Mouse (Mus musculus): ENCODE measurements around the gene Rnaseh2c. TPM values are rescaled to one million over a fixed set of nuclear protein-coding genes. Genes with fewer than 3 reads are reported as not detected.
A peak's percentile ranks its signal among the peaks of the same experiment; 100 is the strongest.

The Rnaseh2c gene
- polyA plus RNA-seq, 1 experiment from 2014 or later = 59.6 TPM

- Histone ChIP-seq H3K9ac (replicated peaks; ENCODE audit: low read depth) (no peak overlapping the region), H3K9me3 (ENCODE audit: low read length) (no peaks in the 10 kb centered on the region), H3K27me3 (replicated peaks; ENCODE audit: insufficient read depth, low read length) (no peaks in the 10 kb centered on the region), H3K4me3 (ENCODE audit: low read depth, low read length) (no peak overlapping the region), H3K27ac (ENCODE audit: low read length) (no peak overlapping the region), H3K4me2 (replicated peaks; ENCODE audit: low read depth, low read length) (no peak overlapping the region), H3K36me3 (ENCODE audit: insufficient read depth, low read length) (no peaks in the 10 kb centered on the region), H3K4me1 (ENCODE audit: insufficient read depth, low read depth, low read length) (no peaks in the 10 kb centered on the region)
- no peak for TF ChIP-seq EP300 (IDR thresholded peaks at IDR 0.05)
- peak; percentile 32 for TF ChIP-seq CTCF (IDR thresholded peaks at IDR 0.05)
- DNase-seq (ENCODE audit: low spot score) (no peak), ATAC-seq (no peak)
- WGBS = 66% methylated on average over 9 of the region's 9 CpGs
These were observed 12.5 kb upstream of the Rnaseh2c start for GRCm38 (mm10) chr19:5589159-5589558.

- no peak for ATAC-seq
- H3K4me1 ChIP-seq (ENCODE audit: insufficient read depth, low read depth, low read length) = no peaks in the 10 kb centered on the region
- H3K36me3 ChIP-seq (ENCODE audit: insufficient read depth, low read length) = no peaks in the 10 kb centered on the region
- no peak overlapping the region for H3K9ac ChIP-seq (replicated peaks; ENCODE audit: low read depth)
- H3K27me3 ChIP-seq (replicated peaks; ENCODE audit: insufficient read depth, low read length) = no peaks in the 10 kb centered on the region
- H3K4me3 ChIP-seq (ENCODE audit: low read depth, low read length) = no peak overlapping the region
- TF ChIP-seq EP300 (IDR thresholded peaks at IDR 0.05) (no peak), CTCF (IDR thresholded peaks at IDR 0.05) (no peak)
- 76% methylated on average over 6 of the region's 6 CpGs for WGBS
- H3K27ac ChIP-seq (ENCODE audit: low read length) = no peak overlapping the region
- H3K9me3 ChIP-seq (ENCODE audit: low read length) = no peaks in the 10 kb centered on the region
- no peak for DNase-seq (ENCODE audit: low spot score)
- no peak overlapping the region for H3K4me2 ChIP-seq (replicated peaks; ENCODE audit: low read depth, low read length)
These were observed 9.8 kb upstream of the Rnaseh2c start for GRCm38 (mm10) chr19:5591888-5592287.

- DNase-seq (ENCODE audit: low spot score) = no peak
- Histone ChIP-seq H3K4me3 (ENCODE audit: low read depth, low read length) (no peak overlapping the region), H3K9me3 (ENCODE audit: low read length) (no peaks in the 10 kb centered on the region), H3K4me1 (ENCODE audit: insufficient read depth, low read depth, low read length) (peaks cover 5% of the 10 kb centered on the region), H3K27me3 (replicated peaks; ENCODE audit: insufficient read depth, low read length) (no peaks in the 10 kb centered on the region), H3K9ac (replicated peaks; ENCODE audit: low read depth) (no peak overlapping the region), H3K4me2 (replicated peaks; ENCODE audit: low read depth, low read length) (no peak overlapping the region), H3K36me3 (ENCODE audit: insufficient read depth, low read length) (peaks cover 3% of the 10 kb centered on the region; the same call in 1 of the 2 replicates), H3K27ac (ENCODE audit: low read length) (no peak overlapping the region)
- WGBS = 64% methylated on average over 4 of the region's 4 CpGs
- ATAC-seq = no peak
- TF ChIP-seq CTCF (IDR thresholded peaks at IDR 0.05) (no peak), EP300 (IDR thresholded peaks at IDR 0.05) (no peak)
These were observed 2.4 kb upstream of the Rnaseh2c start for GRCm38 (mm10) chr19:5599224-5599623.

- H3K9ac ChIP-seq (replicated peaks; ENCODE audit: low read depth) = no peak overlapping the region
- TF ChIP-seq EP300 (IDR thresholded peaks at IDR 0.05) (no peak), CTCF (IDR thresholded peaks at IDR 0.05) (no peak)
- H3K9me3 ChIP-seq (ENCODE audit: low read length) = no peaks in the 10 kb centered on the region
- ATAC-seq (no peak), DNase-seq (ENCODE audit: low spot score) (no peak)
- peaks cover 5% of the 10 kb centered on the region for H3K4me1 ChIP-seq (ENCODE audit: insufficient read depth, low read depth, low read length)
- WGBS = 86% methylated on average over 7 of the region's 7 CpGs
- H3K4me3 ChIP-seq (ENCODE audit: low read depth, low read length) = no peak overlapping the region
- H3K36me3 ChIP-seq (ENCODE audit: insufficient read depth, low read length) = peaks cover 42% of the 10 kb centered on the region
- H3K27me3 ChIP-seq (replicated peaks; ENCODE audit: insufficient read depth, low read length) = no peaks in the 10 kb centered on the region
- H3K4me2 ChIP-seq (replicated peaks; ENCODE audit: low read depth, low read length) = no peak overlapping the region
- H3K27ac ChIP-seq (ENCODE audit: low read length) = no peak overlapping the region
These were observed 2.0 kb downstream of the Rnaseh2c start for GRCm38 (mm10) chr19:5603664-5604063.

GRCm38 (mm10) chr19:5605126-5605525, 3.5 kb downstream of the Rnaseh2c start:
- H3K9me3 ChIP-seq (ENCODE audit: low read length) = no peaks in the 10 kb centered on the region
- WGBS = 92% methylated on average over 7 of the region's 7 CpGs
- H3K4me2 ChIP-seq (replicated peaks; ENCODE audit: low read depth, low read length) = no peak overlapping the region
- TF ChIP-seq EP300 (IDR thresholded peaks at IDR 0.05) (no peak), CTCF (IDR thresholded peaks at IDR 0.05) (no peak)
- H3K4me1 ChIP-seq (ENCODE audit: insufficient read depth, low read depth, low read length) = peaks cover 11% of the 10 kb centered on the region
- peaks cover 44% of the 10 kb centered on the region for H3K36me3 ChIP-seq (ENCODE audit: insufficient read depth, low read length)
- DNase-seq (ENCODE audit: low spot score) = no peak
- ATAC-seq = no peak
- no peak overlapping the region for H3K9ac ChIP-seq (replicated peaks; ENCODE audit: low read depth)
- no peak overlapping the region for H3K27ac ChIP-seq (ENCODE audit: low read length)
- no peaks in the 10 kb centered on the region for H3K27me3 ChIP-seq (replicated peaks; ENCODE audit: insufficient read depth, low read length)
- H3K4me3 ChIP-seq (ENCODE audit: low read depth, low read length) = no peak overlapping the region

- ATAC-seq = no peak
- 78% methylated on average over 8 of the region's 8 CpGs for WGBS
- H3K9ac ChIP-seq (replicated peaks; ENCODE audit: low read depth) = no peak overlapping the region
- peaks cover 11% of the 10 kb centered on the region for H3K4me1 ChIP-seq (ENCODE audit: insufficient read depth, low read depth, low read length)
- H3K27me3 ChIP-seq (replicated peaks; ENCODE audit: insufficient read depth, low read length) = no peaks in the 10 kb centered on the region
- TF ChIP-seq CTCF (IDR thresholded peaks at IDR 0.05) (peak; percentile 17), EP300 (IDR thresholded peaks at IDR 0.05) (no peak)
- H3K27ac ChIP-seq (ENCODE audit: low read length) = no peak overlapping the region
- no peak overlapping the region for H3K4me2 ChIP-seq (replicated peaks; ENCODE audit: low read depth, low read length)
- DNase-seq (ENCODE audit: low spot score) = no peak
- H3K4me3 ChIP-seq (ENCODE audit: low read depth, low read length) = no peak overlapping the region
- no peaks in the 10 kb centered on the region for H3K9me3 ChIP-seq (ENCODE audit: low read length)
- H3K36me3 ChIP-seq (ENCODE audit: insufficient read depth, low read length) = peaks cover 44% of the 10 kb centered on the region
These were observed 4.5 kb downstream of the Rnaseh2c start for GRCm38 (mm10) chr19:5606196-5606595.
